Mouse (Mus musculus) limb, embryonic 14.5 days (tissue): ENCODE measurements around the gene Abcb4. TPM values are rescaled to one million over a fixed set of nuclear protein-coding genes. Genes with fewer than 3 reads are reported as not detected.

Source experiments
- ATAC-seq: fragments of 200-750 bp; cut with Nextera tagmentation; 2 replicates; pipeline ENCODE4 v1.8.0; 2017; ENCODE audit warnings: low read depth, moderate number of reproducible peaks, moderate TSS enrichment; ENCODE audit not compliant: low FRiP score
- DNase-seq: peaks from one replicate; pipeline ENCODE4 v3.0.0-alpha.2; 2015; ENCODE audit warnings: low spot score
- H3K27ac ChIP-seq: fragments of 300-500 bp; sonication (generic); replicated peaks from 2 replicates; pipeline ENCODE4 v1.5.1; 2014; ENCODE audit warnings: low read depth, mild to moderate bottlenecking, low read length, moderate library complexity, mixed read lengths
- H3K27me3 ChIP-seq: fragments of 300-500 bp; sonication (generic); 2 replicates; pipeline ENCODE4 v1.6.1; 2014; ENCODE audit warnings: low read length, mixed read lengths; ENCODE audit not compliant: control insufficient read depth, insufficient read depth
- H3K36me3 ChIP-seq: fragments of 300-500 bp; sonication (generic); 2 replicates; pipeline ENCODE4 v1.6.1; 2014; ENCODE audit warnings: mild to moderate bottlenecking, low read length, moderate library complexity, mixed read lengths; ENCODE audit not compliant: control insufficient read depth, insufficient read depth
- H3K4me1 ChIP-seq: fragments of 300-500 bp; sonication (generic); 2 replicates; pipeline ENCODE4 v1.6.1; 2014; ENCODE audit warnings: antibody characterized with exemption, low read length, mixed read lengths; ENCODE audit not compliant: control insufficient read depth, insufficient read depth
- H3K4me2 ChIP-seq: fragments of 300-500 bp; sonication (generic); replicated peaks from 2 replicates; pipeline ENCODE4 v1.6.1; 2014; ENCODE audit warnings: low read depth, mild to moderate bottlenecking, low read length, moderate library complexity; ENCODE audit not compliant: severe bottlenecking
- H3K4me3 ChIP-seq: fragments of 300-500 bp; sonication (generic); replicated peaks from 2 replicates; pipeline ENCODE4 v1.5.1; 2014; ENCODE audit warnings: low read length
- H3K9ac ChIP-seq: fragments of 300-500 bp; sonication (generic); 2 replicates; pipeline ENCODE4 v1.6.1; 2014; ENCODE audit warnings: mild to moderate bottlenecking, low read depth, low read length, moderate library complexity; ENCODE audit not compliant: severe bottlenecking
- H3K9me3 ChIP-seq: fragments of 300-500 bp; sonication (generic); 2 replicates; pipeline ENCODE4 v1.6.1; 2016; ENCODE audit warnings: low read length; ENCODE audit not compliant: control insufficient read depth
- POLR2A ChIP-seq: fragments of 200-500 bp; IDR thresholded peaks from 2 replicates; pipeline ENCODE4 v1.8.0; 2012; ENCODE audit warnings: inconsistent platforms, mild to moderate bottlenecking, moderate library complexity, borderline replicate concordance; ENCODE audit not compliant: insufficient read depth, insufficient read length; ENCODE audit errors: extremely low read depth
- WGBS: fragments of 180-500 bp; shearing (Covaris S2); extraction: QIAGEN DNeasy Blood & Tissue Kit; methylation state at CpG from one replicate; pipeline ENCODE4 v1.1.7; 2014; 5-methylcytosine and 5-hydroxymethylcytosine counted together
- polyA plus RNA-seq, 2 experiments: library from polyadenylated mRNA; depleted of rRNA in 1 of 2; stranded (reverse) in 1 of 2; unstranded in 1 of 2; fragments of >200 nt; fragmentation: Nextera tagmentation in 1 of 2; extraction: Ambion mirVana in 1 of 2; gene quantifications; 2 replicates each; pipeline versions ENCODE4 v1.2.1 to v1.2.3; 2012 to 2014

Abcb4 gene
- polyA plus RNA-seq, 2 experiments = 0.26 to 0.51 TPM

DNA sequence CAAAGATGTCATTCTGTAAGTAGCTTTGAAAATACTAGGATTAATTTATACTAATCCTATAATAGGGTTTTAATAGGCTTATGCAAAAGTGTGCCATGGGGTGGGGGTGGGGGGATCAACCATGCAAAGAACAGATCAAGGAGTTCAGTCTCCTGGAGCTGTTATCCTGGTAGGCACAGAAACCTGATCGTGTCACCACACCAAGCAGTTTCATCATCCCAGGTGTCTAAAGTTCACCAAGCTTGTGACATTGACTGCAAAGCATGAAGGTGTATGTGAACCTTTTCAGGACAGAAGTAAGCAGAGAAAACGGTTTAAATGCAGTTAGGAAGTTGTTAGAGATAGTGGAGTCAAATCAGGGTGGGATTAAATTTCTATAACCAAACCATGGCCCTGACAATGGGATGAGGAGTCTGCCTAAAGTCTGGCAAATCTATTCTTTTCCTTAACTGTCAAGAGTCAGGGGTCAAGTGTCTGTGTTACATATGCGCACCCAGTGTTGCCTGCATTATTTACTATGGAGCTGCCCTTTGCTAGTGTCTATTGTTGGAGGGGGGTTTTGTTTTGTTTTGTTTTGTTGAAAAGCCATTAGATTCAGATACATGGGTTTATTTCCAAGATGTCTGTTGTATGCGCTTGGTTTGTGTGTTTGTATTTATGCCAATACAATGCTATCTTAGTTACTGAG, 54.0 kb downstream of the Abcb4 start:
- Histone ChIP-seq H3K4me2 (no peak overlapping the region), H3K4me3 (no peak overlapping the region), H3K27me3 (no peaks in the 10 kb centered on the region), H3K36me3 (no peaks in the 10 kb centered on the region), H3K9me3 (no peaks in the 10 kb centered on the region), H3K4me1 (no peaks in the 10 kb centered on the region), H3K27ac (no peak overlapping the region), H3K9ac (no peak overlapping the region)
- 75% methylated on average over 4 of the region's 4 CpGs for WGBS
- no peak for TF ChIP-seq POLR2A
- ATAC-seq (no peak), DNase-seq (no peak)

DNA sequence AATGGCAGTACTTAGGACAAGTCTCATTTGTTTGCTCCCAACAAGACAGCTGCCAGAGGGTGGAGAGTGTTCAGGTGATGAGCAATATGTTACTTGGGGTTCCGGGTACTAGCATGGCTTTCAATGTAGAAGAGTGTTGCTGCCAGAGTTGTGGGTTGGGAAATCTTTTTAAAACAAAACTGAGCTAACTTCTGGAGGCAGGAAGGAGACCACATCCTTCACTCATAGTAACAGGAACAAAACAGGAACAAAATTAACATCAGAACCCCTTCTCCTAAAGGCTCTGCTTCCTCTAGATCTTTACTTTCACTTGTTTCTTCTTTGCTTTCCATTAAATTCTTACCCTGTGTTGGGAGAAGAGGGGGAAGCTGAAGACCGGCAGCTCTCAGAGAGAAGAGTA, 60.1 kb downstream of the Abcb4 start:
- Histone ChIP-seq H3K4me1 (no peaks in the 10 kb centered on the region), H3K4me2 (no peak overlapping the region), H3K36me3 (no peaks in the 10 kb centered on the region), H3K27me3 (no peaks in the 10 kb centered on the region), H3K4me3 (no peak overlapping the region), H3K9me3 (no peaks in the 10 kb centered on the region), H3K9ac (no peak overlapping the region), H3K27ac (no peak overlapping the region)
- DNase-seq (no peak), ATAC-seq (no peak)
- TF ChIP-seq POLR2A = no peak
- 76% methylated on average over 2 of the region's 2 CpGs for WGBS

DNA sequence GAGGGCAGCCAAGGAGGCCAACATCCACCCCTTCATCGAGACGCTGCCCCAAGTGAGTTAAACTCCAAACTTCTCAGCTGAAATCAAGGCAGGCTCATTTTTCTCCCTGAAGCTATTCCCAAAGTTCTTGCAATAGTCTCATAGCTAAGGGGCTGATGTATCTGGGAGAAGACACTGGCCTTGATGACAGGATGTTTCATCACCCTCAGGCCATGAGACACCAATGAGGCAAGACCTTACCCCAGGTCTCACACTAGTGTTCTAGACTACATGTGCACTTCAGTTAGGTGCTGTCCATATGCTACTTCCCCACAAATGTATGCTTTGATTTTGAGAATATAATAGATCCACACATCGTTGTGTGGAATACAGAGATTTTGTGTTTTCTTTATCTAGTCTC, 62.0 kb downstream of the Abcb4 start:
- no peaks in the 10 kb centered on the region for H3K9me3 ChIP-seq
- WGBS = 83% methylated on average over 3 of the region's 3 CpGs

DNA sequence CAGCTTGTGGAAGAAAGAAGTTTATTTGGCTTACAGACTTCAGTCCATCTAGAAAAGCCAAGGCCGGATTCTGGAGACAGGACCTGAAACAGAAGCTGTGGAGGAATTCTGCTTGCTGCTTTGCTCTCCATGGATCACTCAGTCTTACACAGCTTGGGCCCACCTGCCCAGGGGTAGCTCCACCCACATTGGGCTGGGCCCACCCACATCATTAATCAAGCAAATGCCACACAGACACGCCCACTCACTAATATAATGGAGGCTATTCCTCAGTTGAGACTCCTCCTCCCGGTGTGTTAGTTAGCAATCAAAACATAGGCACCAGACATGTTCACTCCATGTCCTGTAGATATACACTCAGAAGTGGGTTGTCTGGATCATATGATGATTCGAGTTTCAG, 67.0 kb downstream of the Abcb4 start:
- ATAC-seq = no peak
- no peak overlapping the region for H3K4me3 ChIP-seq
- no peak overlapping the region for H3K27ac ChIP-seq
- no peak for TF ChIP-seq POLR2A
- WGBS = 81% methylated on average over 4 of the region's 4 CpGs
- H3K27me3 ChIP-seq = no peaks in the 10 kb centered on the region
- H3K9ac ChIP-seq = no peak overlapping the region
- DNase-seq = no peak
- H3K9me3 ChIP-seq = no peaks in the 10 kb centered on the region
- H3K36me3 ChIP-seq = peaks cover 21% of the 10 kb centered on the region
- no peak overlapping the region for H3K4me2 ChIP-seq
- no peaks in the 10 kb centered on the region for H3K4me1 ChIP-seq

More for the DNA sequence above, 62.0 kb downstream of the Abcb4 start:
- Histone ChIP-seq H3K27ac (no peak overlapping the region), H3K4me2 (no peak overlapping the region), H3K36me3 (no peaks in the 10 kb centered on the region), H3K27me3 (no peaks in the 10 kb centered on the region), H3K4me1 (no peaks in the 10 kb centered on the region), H3K9ac (no peak overlapping the region), H3K4me3 (no peak overlapping the region)
- no peak for TF ChIP-seq POLR2A
- ATAC-seq = no peak
- no peak for DNase-seq

DNA sequence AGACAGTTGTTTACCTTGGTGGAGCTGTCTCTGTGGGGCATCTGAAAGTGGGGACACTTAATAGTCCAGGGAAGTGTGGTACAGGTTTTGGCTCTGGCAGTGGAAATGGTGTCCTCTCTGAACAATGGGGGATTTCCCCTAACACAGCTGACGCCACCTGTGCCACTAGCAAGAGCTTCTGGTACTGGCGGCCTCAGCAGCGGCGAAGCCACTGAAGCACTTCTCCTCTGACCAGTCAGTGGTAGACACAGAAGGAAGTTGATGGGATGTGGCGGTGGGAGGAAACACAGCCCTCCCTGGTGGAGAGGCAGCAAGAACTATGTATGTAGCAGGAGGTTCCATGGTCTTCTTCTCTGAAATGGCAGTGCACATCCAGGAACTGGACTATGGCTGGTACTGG, 71.0 kb downstream of the Abcb4 start:
- peaks cover 53% of the 10 kb centered on the region for H3K36me3 ChIP-seq
- H3K9me3 ChIP-seq = no peaks in the 10 kb centered on the region
- no peaks in the 10 kb centered on the region for H3K4me1 ChIP-seq
- no peak for ATAC-seq
- H3K4me3 ChIP-seq = no peak overlapping the region
- no peak overlapping the region for H3K4me2 ChIP-seq
- no peak overlapping the region for H3K27ac ChIP-seq
- DNase-seq = no peak
- H3K27me3 ChIP-seq = no peaks in the 10 kb centered on the region
- no peak for TF ChIP-seq POLR2A
- H3K9ac ChIP-seq = no peak overlapping the region
- WGBS = 97% methylated on average over 5 of the region's 5 CpGs
